Mouse (Mus musculus) thymus, adult 2 months (tissue): Measurements from ENCODE around the gene Sycp1. TPM values are rescaled to one million over a fixed set of nuclear protein-coding genes. Genes with fewer than 3 reads are reported as not detected.

Experiments
- DNase-seq: peaks from one replicate; pipeline ENCODE4 v3.0.0; 2021
- H3K27ac ChIP-seq: fragments of 200-500 bp; 2 replicates; pipeline ENCODE4 v1.5.1; 2012; ENCODE audit warnings: low read length, control low read depth; ENCODE audit not compliant: control insufficient read depth, insufficient read depth
- H3K27me3 ChIP-seq: fragments of 200-500 bp; 2 replicates; pipeline ENCODE4 v1.6.1; 2012; ENCODE audit warnings: mild to moderate bottlenecking, low read length, moderate library complexity, mixed read lengths; ENCODE audit not compliant: control insufficient read depth, insufficient read depth
- H3K36me3 ChIP-seq: fragments of 200-500 bp; 2 replicates; pipeline ENCODE4 v1.6.1; 2012; ENCODE audit warnings: mild to moderate bottlenecking, low read length, moderate library complexity; ENCODE audit not compliant: control insufficient read depth, insufficient read depth
- H3K4me1 ChIP-seq: fragments of 200-500 bp; replicated peaks from 2 replicates; pipeline ENCODE4 v1.6.1; 2012; ENCODE audit warnings: low read length; ENCODE audit not compliant: control insufficient read depth, insufficient read depth
- H3K4me3 ChIP-seq: fragments of 200-500 bp; 2 replicates; pipeline ENCODE4 v1.5.1; 2012; ENCODE audit warnings: mild to moderate bottlenecking, low read length, control low read depth, moderate library complexity; ENCODE audit not compliant: control insufficient read depth, insufficient read depth
- CTCF ChIP-seq: fragments of 200-500 bp; IDR thresholded peaks from 2 replicates; pipeline ENCODE4 v1.5.1; 2012; ENCODE audit warnings: mild to moderate bottlenecking, control low read depth, low read length, moderate library complexity, borderline replicate concordance; ENCODE audit not compliant: control insufficient read depth, poor library complexity, insufficient read depth; ENCODE audit errors: extremely low read depth
- POLR2A ChIP-seq: fragments of 200-500 bp; IDR thresholded peaks from 2 replicates; pipeline ENCODE4 v1.6.1; 2012; ENCODE audit warnings: mild to moderate bottlenecking, low read length, control low read depth, moderate library complexity; ENCODE audit not compliant: control insufficient read depth, poor library complexity, insufficient read depth; ENCODE audit errors: extremely low read depth
- WGBS: fragments of 180-500 bp; shearing (Covaris S2); methylation state at CpG from one replicate; pipeline ENCODE4 v1.1.7; 2018; 5-methylcytosine and 5-hydroxymethylcytosine counted together
- polyA plus RNA-seq: library from polyadenylated mRNA; depleted of rRNA; stranded (reverse); fragments of >200 nt; gene quantifications from 2 replicates; pipeline ENCODE4 v1.2.3, GENCODE M21; 2012

Sycp1 gene
- polyA plus RNA-seq, 1 experiment = not detected

GRCm38 (mm10) chr3:102899136-102899535 lies 36.8 kb downstream of the Sycp1 start:
- no peak for TF ChIP-seq CTCF
- no peak for TF ChIP-seq POLR2A

GRCm38 (mm10) chr3:102880529-102880928 lies 55.4 kb downstream of the Sycp1 start:
- Histone ChIP-seq H3K27ac (no peak overlapping the region), H3K4me1 (no peaks in the 10 kb centered on the region), H3K36me3 (no peaks in the 10 kb centered on the region), H3K4me3 (no peak overlapping the region), H3K27me3 (no peaks in the 10 kb centered on the region; the same call in 1 of the 2 replicates)
- WGBS = 83% methylated on average over 4 of the region's 4 CpGs
- TF ChIP-seq POLR2A (no peak), CTCF (no peak)
- no peak for DNase-seq

More at GRCm38 (mm10) chr3:102899136-102899535, 36.8 kb downstream of the Sycp1 start:
- H3K27me3 ChIP-seq = no peaks in the 10 kb centered on the region
- no peaks in the 10 kb centered on the region for H3K36me3 ChIP-seq
- H3K4me3 ChIP-seq = no peak overlapping the region
- no peak overlapping the region for H3K27ac ChIP-seq
- 100% methylated on average over 1 of the region's 1 CpGs for WGBS
- DNase-seq = no peak
- no peaks in the 10 kb centered on the region for H3K4me1 ChIP-seq

DNA sequence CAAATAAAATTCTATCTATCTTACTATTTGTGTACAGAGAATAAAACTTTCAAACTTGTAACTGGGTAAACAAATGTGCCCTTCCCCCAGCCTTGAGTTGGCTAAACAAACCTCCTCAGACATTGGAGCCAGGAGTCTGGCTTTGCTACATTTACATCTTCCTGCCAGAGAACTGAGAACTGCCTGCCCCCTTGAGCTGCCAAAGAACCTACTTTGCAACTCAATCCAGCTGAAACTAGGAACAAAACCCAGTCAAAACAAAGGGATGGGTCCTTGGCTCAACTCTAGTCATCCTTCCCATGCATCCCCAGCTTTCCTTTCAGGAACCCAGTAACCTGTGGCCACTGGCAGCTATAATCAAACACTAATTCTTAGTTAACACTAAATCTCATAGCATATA lies 87.2 kb downstream of the Sycp1 start:
- no peaks in the 10 kb centered on the region for H3K4me1 ChIP-seq
- no peak for TF ChIP-seq CTCF
- TF ChIP-seq POLR2A = no peak
- H3K4me3 ChIP-seq = no peak overlapping the region
- no peak overlapping the region for H3K27ac ChIP-seq
- H3K36me3 ChIP-seq = no peaks in the 10 kb centered on the region
- DNase-seq = no peak
- no peaks in the 10 kb centered on the region for H3K27me3 ChIP-seq

DNA sequence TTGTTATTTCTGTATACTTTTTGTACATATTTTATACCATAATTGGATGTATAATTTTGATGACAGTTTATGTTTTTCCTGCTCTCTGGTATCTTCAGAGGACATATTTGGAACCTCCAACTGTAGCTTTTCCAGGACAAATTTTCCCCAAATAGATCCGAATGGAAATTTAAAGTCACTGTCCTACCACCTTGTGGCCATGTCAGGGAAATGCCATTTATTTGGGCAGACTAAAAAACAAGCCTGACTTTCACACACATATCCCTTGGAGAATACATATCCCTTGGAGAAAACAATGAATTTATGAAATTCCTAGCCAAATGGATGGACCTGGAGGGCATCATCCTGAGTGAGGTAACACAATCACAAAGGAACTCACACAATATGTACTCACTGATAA lies 93.5 kb downstream of the Sycp1 start:
- no peak for DNase-seq
- Histone ChIP-seq H3K4me3 (no peak overlapping the region), H3K36me3 (no peaks in the 10 kb centered on the region), H3K4me1 (no peaks in the 10 kb centered on the region), H3K27me3 (no peaks in the 10 kb centered on the region), H3K27ac (no peak overlapping the region)
- TF ChIP-seq POLR2A (no peak), CTCF (no peak)
- WGBS = 75% methylated on average over 1 of the region's 1 CpGs

DNA sequence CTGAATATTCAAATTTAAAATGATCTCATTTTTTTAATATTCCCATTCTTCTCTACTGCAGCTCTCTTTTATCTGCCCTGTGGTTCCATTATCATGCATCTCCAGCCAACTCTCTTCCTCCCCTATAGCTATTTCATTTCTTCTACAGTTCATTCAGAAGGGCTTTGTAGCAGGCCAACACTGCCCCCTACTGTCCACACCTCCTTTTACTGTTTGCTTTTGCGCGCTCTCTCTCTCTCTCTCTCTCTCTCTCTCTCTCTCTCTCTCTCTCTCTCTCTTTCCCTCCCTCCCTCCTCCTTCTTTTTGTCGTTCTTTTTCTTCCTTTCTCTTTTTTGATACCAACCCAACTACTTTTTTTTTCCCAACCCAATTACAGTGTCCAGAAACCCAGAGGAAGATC lies 132.0 kb downstream of the Sycp1 start:
- 2% methylated on average over 3 of the region's 3 CpGs for WGBS
- Histone ChIP-seq H3K4me3 (no peak overlapping the region), H3K27ac (no peak overlapping the region), H3K36me3 (no peaks in the 10 kb centered on the region), H3K27me3 (no peaks in the 10 kb centered on the region), H3K4me1 (no peaks in the 10 kb centered on the region)
- TF ChIP-seq POLR2A (no peak), CTCF (no peak)
- DNase-seq = peak; percentile 84

- no peak overlapping the region for H3K27ac ChIP-seq
- peak; percentile 11 for DNase-seq
- H3K4me1 ChIP-seq = peaks cover 7% of the 10 kb centered on the region
- no peaks in the 10 kb centered on the region for H3K27me3 ChIP-seq
- TF ChIP-seq POLR2A = no peak
- TF ChIP-seq CTCF = no peak
- no peaks in the 10 kb centered on the region for H3K36me3 ChIP-seq
- 16% methylated on average over 4 of the region's 4 CpGs for WGBS
- no peak overlapping the region for H3K4me3 ChIP-seq
Measured at GRCm38 (mm10) chr3:102787369-102787768, 148.5 kb downstream of the Sycp1 start.

- Histone ChIP-seq H3K36me3 (no peaks in the 10 kb centered on the region), H3K27ac (no peak within 1 kb of the TSS), H3K4me3 (no peak within 1 kb of the TSS), H3K27me3 (no peaks in the 10 kb centered on the region), H3K4me1 (peaks cover 7% of the 10 kb centered on the region)
- WGBS = 92% methylated on average over 2 of the region's 2 CpGs
- no peak for DNase-seq
- TF ChIP-seq POLR2A (no peak), CTCF (no peak)
Measured at GRCm38 (mm10) chr3:102782618-102783017, 153.3 kb downstream of the Sycp1 start, which contains the start of gene Tshb. Tshb (minus strand) TSS chr3:102782718.
